Comparison of ENCODE assay signal across 31 mouse cellular contexts in genomic region chr13:33047234-33047633, GRCm38 (mm10). TPM values are rescaled to one million over a fixed set of nuclear protein-coding genes. Genes with fewer than 3 reads are reported as not detected.
A peak's percentile ranks its signal among the peaks of the same experiment; 100 is the strongest.
DNase-seq lines count a peak whose midpoint lies in the region; ATAC-seq lines count a peak whose summit lies in the region.
"Had no signal": no experiment of that assay in that cellular context is flagged by ENCODE, and none has a peak within 500 bp of the region (broad histone marks: within the 10 kb centered on the region; RNA-seq: fewer than 3 reads in every experiment).

No protein-coding gene starts in this region.

- H3K4me3 ChIP-seq in liver, embryonic 11.5 days (ENCODE audit: low read depth, low read length), result no peak overlapping the region
- H3K4me3 ChIP-seq in liver, embryonic 13.5 days (replicated peaks), result no peak overlapping the region
- no peak overlapping the region for H3K4me3 ChIP-seq in liver, embryonic 16.5 days (ENCODE audit: low read depth, low read length)
- H3K4me3 ChIP-seq in midbrain, embryonic 14.5 days (replicated peaks; ENCODE audit: low read depth, low read length), result no peak overlapping the region
- H3K4me3 ChIP-seq: embryonic facial prominence, embryonic 10.5 days; embryonic facial prominence, embryonic 13.5 days; erythroblast, embryonic 14.5 days; forebrain, embryonic 12.5 days; forebrain, embryonic 15.5 days; gastrocnemius, adult 2 months; heart, adult 2 months; heart, embryonic 10.5 days; heart, embryonic 13.5 days; hindbrain, embryonic 12.5 days; hindbrain, embryonic 15.5 days had no signal

- WGBS in liver, embryonic 11.5 days, result 70% methylated on average over 2 of the region's 2 CpGs
- 62% methylated on average over 2 of the region's 2 CpGs for WGBS in liver, embryonic 13.5 days (ENCODE audit: insufficient replicate concordance)
- 72% methylated on average over 2 of the region's 2 CpGs for WGBS in liver, embryonic 16.5 days (ENCODE audit: insufficient replicate concordance)
- 83% methylated on average over 2 of the region's 2 CpGs for WGBS in midbrain, embryonic 14.5 days

- no peaks in the 10 kb centered on the region for H3K27me3 ChIP-seq in liver, embryonic 11.5 days (replicated peaks; ENCODE audit: control insufficient read depth, insufficient read depth, low read length)
- H3K27me3 ChIP-seq in liver, embryonic 13.5 days, result no peaks in the 10 kb centered on the region
- H3K27me3 ChIP-seq in liver, embryonic 16.5 days (ENCODE audit: control insufficient read depth, insufficient read depth, low read depth, low read length), result no peaks in the 10 kb centered on the region
- H3K27me3 ChIP-seq in midbrain, embryonic 14.5 days (ENCODE audit: control insufficient read depth, insufficient read depth, low read length), result no peaks in the 10 kb centered on the region
- H3K27me3 ChIP-seq: CH12.LX; embryonic facial prominence, embryonic 13.5 days; forebrain, embryonic 12.5 days; forebrain, embryonic 15.5 days; heart, embryonic 13.5 days; hindbrain, embryonic 12.5 days; hindbrain, embryonic 15.5 days had no signal

- no peak overlapping the region for H3K4me2 ChIP-seq in liver, embryonic 11.5 days
- H3K4me2 ChIP-seq in liver, embryonic 13.5 days, result no peak overlapping the region
- H3K4me2 ChIP-seq in liver, embryonic 16.5 days (ENCODE audit: low read depth, low read length), result no peak overlapping the region
- H3K4me2 ChIP-seq in midbrain, embryonic 14.5 days (ENCODE audit: low read length), result no peak overlapping the region
- H3K4me2 ChIP-seq: embryonic facial prominence, embryonic 13.5 days; forebrain, embryonic 12.5 days; forebrain, embryonic 15.5 days; heart, embryonic 13.5 days; hindbrain, embryonic 12.5 days; hindbrain, embryonic 15.5 days had no signal

- H3K27ac ChIP-seq in liver, embryonic 11.5 days (ENCODE audit: low read depth, low read length), result no peak overlapping the region
- H3K27ac ChIP-seq in liver, embryonic 13.5 days, result no peak overlapping the region
- H3K27ac ChIP-seq in liver, embryonic 16.5 days (ENCODE audit: low read length), result no peak overlapping the region
- H3K27ac ChIP-seq in midbrain, embryonic 14.5 days (replicated peaks; ENCODE audit: low read depth, low read length), result no peak overlapping the region
- H3K27ac ChIP-seq: embryonic facial prominence, embryonic 10.5 days; embryonic facial prominence, embryonic 13.5 days; forebrain, embryonic 12.5 days; forebrain, embryonic 15.5 days; gastrocnemius, adult 2 months; heart, adult 2 months; heart, embryonic 10.5 days; heart, embryonic 13.5 days; hindbrain, embryonic 12.5 days; hindbrain, embryonic 15.5 days had no signal

- H3K9ac ChIP-seq in liver, embryonic 11.5 days (ENCODE audit: low read depth, low read length), result no peak overlapping the region
- H3K9ac ChIP-seq in liver, embryonic 13.5 days, result no peak overlapping the region
- H3K9ac ChIP-seq in liver, embryonic 16.5 days (ENCODE audit: low read depth, low read length), result no peak overlapping the region
- H3K9ac ChIP-seq in midbrain, embryonic 14.5 days (replicated peaks; ENCODE audit: low read length), result no peak overlapping the region
- H3K9ac ChIP-seq: embryonic facial prominence, embryonic 13.5 days; forebrain, embryonic 12.5 days; forebrain, embryonic 15.5 days; heart, embryonic 13.5 days; hindbrain, embryonic 12.5 days; hindbrain, embryonic 15.5 days had no signal

- H3K4me1 ChIP-seq in liver, embryonic 11.5 days (replicated peaks; ENCODE audit: control insufficient read depth, insufficient read depth, low read length), result no peaks in the 10 kb centered on the region
- H3K4me1 ChIP-seq in liver, embryonic 13.5 days (replicated peaks), result peaks cover 8% of the 10 kb centered on the region
- no peaks in the 10 kb centered on the region; the same call in 1 of the 2 replicates for H3K4me1 ChIP-seq in liver, embryonic 16.5 days (ENCODE audit: control insufficient read depth, low read depth, low read length)
- H3K4me1 ChIP-seq in midbrain, embryonic 14.5 days (ENCODE audit: control insufficient read depth, insufficient read depth, low read length), result no peaks in the 10 kb centered on the region
- H3K4me1 ChIP-seq: embryonic facial prominence, embryonic 10.5 days; embryonic facial prominence, embryonic 13.5 days; forebrain, embryonic 12.5 days; forebrain, embryonic 15.5 days; hindbrain, embryonic 12.5 days; hindbrain, embryonic 15.5 days had no signal

- no peak for DNase-seq in liver, embryonic 11.5 days (ENCODE audit: low spot score)
- no peak for DNase-seq in liver
- no peak for DNase-seq in liver, embryonic 13.5 days
- DNase-seq in right cerebral cortex, postnatal 14 days, result no peak
- no peak for DNase-seq in midbrain, embryonic 14.5 days
- DNase-seq in embryo, embryonic 11 days, result no peak
- DNase-seq: adrenal gland, adult 8-10 months; adrenal gland, postnatal 25 days; B cell, adult 2 months; cerebellum, adult 11-12 months; cerebellum, adult 8-10 months; cerebellum, postnatal 14 days; gastrocnemius, adult 2 months; gastrocnemius, postnatal 14 days; heart, adult 2 months; heart, postnatal 14 days had no signal

- no peaks in the 10 kb centered on the region for H3K36me3 ChIP-seq in liver, embryonic 11.5 days (ENCODE audit: control insufficient read depth, insufficient read depth, low read length)
- no peaks in the 10 kb centered on the region for H3K36me3 ChIP-seq in liver, embryonic 13.5 days
- no peaks in the 10 kb centered on the region for H3K36me3 ChIP-seq in liver, embryonic 16.5 days (ENCODE audit: control insufficient read depth, insufficient read depth)
- no peaks in the 10 kb centered on the region for H3K36me3 ChIP-seq in midbrain, embryonic 14.5 days (ENCODE audit: control insufficient read depth, insufficient read depth, low read length)
- H3K36me3 ChIP-seq: embryonic facial prominence, embryonic 10.5 days; embryonic facial prominence, embryonic 13.5 days; forebrain, embryonic 12.5 days; forebrain, embryonic 15.5 days; G1E; heart, embryonic 10.5 days; heart, embryonic 13.5 days; hindbrain, embryonic 12.5 days; hindbrain, embryonic 15.5 days had no signal

- peak; percentile 46 for ATAC-seq in liver, embryonic 11.5 days (replicated peaks; ENCODE audit: low FRiP score)
- ATAC-seq in liver, embryonic 13.5 days (ENCODE audit: low read depth), result peak; percentile 75
- ATAC-seq in liver, embryonic 16.5 days (ENCODE audit: low read depth), result peak; percentile 71
- ATAC-seq in megakaryocyte-erythroid progenitor cell, adult 5-6 weeks (replicated peaks; ENCODE audit: low FRiP score, low TSS enrichment, poor library complexity, severe bottlenecking), result peak; percentile 78
- ATAC-seq in midbrain, embryonic 14.5 days (ENCODE audit: low FRiP score, low TSS enrichment), result no peak
- ATAC-seq: forebrain, embryonic 15.5 days had no signal

- H3K9me3 ChIP-seq in liver, embryonic 11.5 days (ENCODE audit: control insufficient read depth, low read length), result no peaks in the 10 kb centered on the region
- H3K9me3 ChIP-seq in liver, embryonic 13.5 days (replicated peaks), result no peaks in the 10 kb centered on the region
- no peaks in the 10 kb centered on the region for H3K9me3 ChIP-seq in liver, embryonic 16.5 days (replicated peaks; ENCODE audit: control insufficient read depth, low read length)
- no peaks in the 10 kb centered on the region for H3K9me3 ChIP-seq in midbrain, embryonic 14.5 days (ENCODE audit: control insufficient read depth, low read length)
- H3K9me3 ChIP-seq: embryonic facial prominence, embryonic 10.5 days; embryonic facial prominence, embryonic 13.5 days; forebrain, embryonic 12.5 days; forebrain, embryonic 15.5 days; G1E; heart, embryonic 10.5 days; heart, embryonic 13.5 days; hindbrain, embryonic 15.5 days had no signal

RNA-seq across cellular contexts. Expression of gene Serpinb9b, which starts 20.0 kb away (rescaled TPM):
- polyA plus RNA-seq in liver, embryonic 11.5 days (2014; fragmentation: Nextera tagmentation; extraction: Ambion mirVana), result not detected in 2 replicates
- 0.10 TPM in 1 of 2 replicates, not detected in the other for polyA plus RNA-seq in liver, embryonic 13.5 days (2015; fragmentation: Nextera tagmentation; extraction: Ambion mirVana)
- 0.05 TPM in 1 of 2 replicates, not detected in the other for polyA plus RNA-seq in liver, embryonic 16.5 days (2015; fragmentation: Nextera tagmentation; extraction: Ambion mirVana)
- not detected in 2 replicates for total RNA-seq in megakaryocyte-erythroid progenitor cell, adult 5-6 weeks (2014; fragmentation: Nextera tagmentation)
- total RNA-seq in megakaryocyte-erythroid progenitor cell, adult 5-6 weeks (2017), result not detected in 2 replicates
- polyA plus RNA-seq in midbrain, embryonic 14.5 days (2014; fragmentation: Nextera tagmentation; extraction: Ambion mirVana), result 0.62 TPM in 1 of 2 replicates, not detected in the other
- total RNA-seq: adrenal gland, postnatal 25 days; gastrocnemius, adult 2 months; gastrocnemius, postnatal 14 days; hematopoietic stem cell, adult 5-6 weeks had no signal
- polyA plus RNA-seq: embryonic facial prominence, embryonic 10.5 days; embryonic facial prominence, embryonic 13.5 days; erythroblast, embryonic 14.5 days; G1E had no signal

RNA-seq across cellular contexts. Expression of gene Serpinb1b, which starts 31.1 kb away (rescaled TPM):
- polyA plus RNA-seq in liver, embryonic 11.5 days (2014; fragmentation: Nextera tagmentation; extraction: Ambion mirVana), result not detected in 2 replicates
- not detected in 2 replicates for polyA plus RNA-seq in liver, embryonic 13.5 days (2015; fragmentation: Nextera tagmentation; extraction: Ambion mirVana)
- not detected in 2 replicates for polyA plus RNA-seq in liver, embryonic 16.5 days (2015; fragmentation: Nextera tagmentation; extraction: Ambion mirVana)
- not detected in 2 replicates for total RNA-seq in megakaryocyte-erythroid progenitor cell, adult 5-6 weeks (2014; fragmentation: Nextera tagmentation)
- total RNA-seq in megakaryocyte-erythroid progenitor cell, adult 5-6 weeks (2017), result not detected in 2 replicates
- polyA plus RNA-seq in midbrain, embryonic 14.5 days (2014; fragmentation: Nextera tagmentation; extraction: Ambion mirVana), result 0.84 and 1.3 TPM in 2 replicates
- total RNA-seq: G1E; gastrocnemius, adult 2 months; heart, adult 2 months; heart, postnatal 14 days; hematopoietic stem cell, adult 5-6 weeks had no signal
- polyA plus RNA-seq: erythroblast, embryonic 14.5 days; G1E; heart, adult 2 months; heart, embryonic 10.5 days; heart, embryonic 13.5 days; intestine, embryonic 14.5 days had no signal

RNA-seq across cellular contexts. Expression of gene Serpinb9, which starts 44.2 kb away (rescaled TPM):
- 3.2 and 3.4 TPM in 2 replicates for polyA plus RNA-seq in liver, embryonic 11.5 days (2014; fragmentation: Nextera tagmentation; extraction: Ambion mirVana)
- 2.1 and 2.2 TPM in 2 replicates for polyA plus RNA-seq in liver, embryonic 13.5 days (2015; fragmentation: Nextera tagmentation; extraction: Ambion mirVana)
- 1.9 and 2.0 TPM in 2 replicates for polyA plus RNA-seq in liver, embryonic 16.5 days (2015; fragmentation: Nextera tagmentation; extraction: Ambion mirVana)
- 6.1 and 7.9 TPM in 2 replicates for total RNA-seq in megakaryocyte-erythroid progenitor cell, adult 5-6 weeks (2014; fragmentation: Nextera tagmentation)
- 5.8 and 12.1 TPM in 2 replicates for total RNA-seq in megakaryocyte-erythroid progenitor cell, adult 5-6 weeks (2017)
- 0.32 and 1.8 TPM in 2 replicates for polyA plus RNA-seq in midbrain, embryonic 14.5 days (2014; fragmentation: Nextera tagmentation; extraction: Ambion mirVana)
